Mouse (Mus musculus) neural tube, embryonic 11.5 days (tissue): ENCODE measurements around the gene Mmgt1. TPM values are rescaled to one million over a fixed set of nuclear protein-coding genes. Genes with fewer than 3 reads are reported as not detected.

Source experiments
- ATAC-seq: fragments of 200-750 bp; cut with Nextera tagmentation; 2 replicates; pipeline ENCODE4 v1.8.0; 2017; ENCODE audit warnings: moderate number of reproducible peaks, mild to moderate bottlenecking, moderate TSS enrichment, moderate library complexity; ENCODE audit not compliant: insufficient read depth, low FRiP score, low TSS enrichment
- DNase-seq: peaks from one replicate; pipeline ENCODE4 v3.0.0-alpha.2; 2015; ENCODE audit warnings: low spot score
- H3K27ac ChIP-seq: fragments of 300-500 bp; sonication (generic); 2 replicates; pipeline ENCODE4 v1.5.1; 2014; ENCODE audit warnings: low read depth, mild to moderate bottlenecking, low read length
- H3K27me3 ChIP-seq: fragments of 300-500 bp; sonication (generic); 2 replicates; pipeline ENCODE4 v1.6.1; 2014; ENCODE audit warnings: mild to moderate bottlenecking, low read length, mixed read lengths; ENCODE audit not compliant: control insufficient read depth, insufficient read depth
- H3K36me3 ChIP-seq: fragments of 300-500 bp; sonication (generic); 2 replicates; pipeline ENCODE4 v1.6.1; 2014; ENCODE audit warnings: mild to moderate bottlenecking, low read length, moderate library complexity, mixed read lengths; ENCODE audit not compliant: control insufficient read depth, insufficient read depth
- H3K4me1 ChIP-seq: fragments of 300-500 bp; sonication (generic); 2 replicates; pipeline ENCODE4 v1.6.1; 2014; ENCODE audit warnings: low read length, mixed read lengths; ENCODE audit not compliant: control insufficient read depth, insufficient read depth
- H3K4me2 ChIP-seq: fragments of 300-500 bp; sonication (generic); 2 replicates; pipeline ENCODE4 v1.6.1; 2014; ENCODE audit warnings: low read depth, mild to moderate bottlenecking, moderate library complexity
- H3K4me3 ChIP-seq: fragments of 300-500 bp; sonication (generic); 2 replicates; pipeline ENCODE4 v1.5.1; 2014; ENCODE audit warnings: low read depth, low read length
- H3K9ac ChIP-seq: fragments of 300-500 bp; sonication (generic); 2 replicates; pipeline ENCODE4 v1.6.1; 2014; ENCODE audit warnings: mild to moderate bottlenecking, low read length
- H3K9me3 ChIP-seq: fragments of 300-500 bp; sonication (generic); 2 replicates; pipeline ENCODE4 v1.6.1; 2016; ENCODE audit warnings: low read length; ENCODE audit not compliant: control insufficient read depth
- WGBS: fragments of 180-500 bp; shearing (Covaris S2); extraction: QIAGEN DNeasy Blood & Tissue Kit; methylation state at CpG from one replicate; pipeline ENCODE4 v1.1.7; 2014; 5-methylcytosine and 5-hydroxymethylcytosine counted together
- polyA plus RNA-seq: library from polyadenylated mRNA; unstranded; fragments of >200 nt; fragmentation: Nextera tagmentation; extraction: Ambion mirVana; gene quantifications from 2 replicates; pipeline ENCODE4 v1.2.1, GENCODE M21; 2014

The Mmgt1 gene
- polyA plus RNA-seq, result 53.8 and 54.1 TPM in 2 replicates

GRCm38 (mm10) chrX:56597887-56598640, at the start of gene Mmgt1:
Gene Mmgt1 (minus strand): TSS chrX:56598069.
- peak within 1 kb of the TSS; percentile 50 for H3K4me2 ChIP-seq
- DNase-seq (peak; percentile 92), ATAC-seq (peak; percentile 98)
- 17% methylated on average over 41 of the region's 44 CpGs for WGBS
- H3K9me3 ChIP-seq, result no peaks in the 10 kb centered on the region
- H3K27me3 ChIP-seq, result no peaks in the 10 kb centered on the region
- peaks cover 3% of the 10 kb centered on the region; the same call in 1 of the 2 replicates for H3K4me1 ChIP-seq
- H3K9ac ChIP-seq, result peak within 1 kb of the TSS; percentile 76
- H3K27ac ChIP-seq, result peak within 1 kb of the TSS; percentile 72; the same call in 1 of the 2 replicates
- H3K36me3 ChIP-seq, result no peaks in the 10 kb centered on the region
- peak within 1 kb of the TSS; percentile 68 for H3K4me3 ChIP-seq

GRCm38 (mm10) chrX:56640066-56640465, 42.2 kb upstream of the Mmgt1 start:
- H3K4me2 ChIP-seq, result no peak overlapping the region
- WGBS, result 15% methylated on average over 1 of the region's 1 CpGs
- H3K27me3 ChIP-seq, result no peaks in the 10 kb centered on the region
- H3K4me1 ChIP-seq, result no peaks in the 10 kb centered on the region
- H3K4me3 ChIP-seq, result no peak overlapping the region
- DNase-seq (no peak), ATAC-seq (no peak)
- no peaks in the 10 kb centered on the region for H3K36me3 ChIP-seq
- no peak overlapping the region for H3K9ac ChIP-seq
- H3K9me3 ChIP-seq, result no peaks in the 10 kb centered on the region
- no peak overlapping the region for H3K27ac ChIP-seq

DNA sequence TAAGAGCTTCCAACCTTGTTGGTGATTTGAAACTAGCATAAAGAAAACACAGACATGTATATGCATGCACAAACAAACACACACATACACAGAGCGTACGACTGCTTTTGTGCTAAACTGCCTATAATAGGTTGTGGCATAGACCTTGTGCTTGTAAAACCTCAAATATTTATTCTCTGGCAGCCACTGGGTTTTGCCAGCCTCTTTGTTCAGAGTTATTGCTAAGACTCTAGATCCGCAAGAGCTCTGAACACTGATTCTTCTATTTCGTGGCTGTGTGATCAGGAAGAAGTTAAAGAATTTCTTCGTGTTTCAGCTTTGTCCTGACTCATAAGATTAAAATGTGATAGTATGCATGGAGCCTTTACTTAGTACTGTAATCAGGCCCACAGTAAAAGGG, 38.3 kb upstream of the Mmgt1 start:
- Histone ChIP-seq H3K27ac (no peak overlapping the region), H3K9ac (no peak overlapping the region), H3K4me1 (no peaks in the 10 kb centered on the region), H3K4me3 (no peak overlapping the region), H3K27me3 (no peaks in the 10 kb centered on the region), H3K9me3 (no peaks in the 10 kb centered on the region), H3K36me3 (no peaks in the 10 kb centered on the region), H3K4me2 (no peak overlapping the region)
- no peak for DNase-seq
- no peak for ATAC-seq
- WGBS, result 86% methylated on average over 5 of the region's 5 CpGs

DNA sequence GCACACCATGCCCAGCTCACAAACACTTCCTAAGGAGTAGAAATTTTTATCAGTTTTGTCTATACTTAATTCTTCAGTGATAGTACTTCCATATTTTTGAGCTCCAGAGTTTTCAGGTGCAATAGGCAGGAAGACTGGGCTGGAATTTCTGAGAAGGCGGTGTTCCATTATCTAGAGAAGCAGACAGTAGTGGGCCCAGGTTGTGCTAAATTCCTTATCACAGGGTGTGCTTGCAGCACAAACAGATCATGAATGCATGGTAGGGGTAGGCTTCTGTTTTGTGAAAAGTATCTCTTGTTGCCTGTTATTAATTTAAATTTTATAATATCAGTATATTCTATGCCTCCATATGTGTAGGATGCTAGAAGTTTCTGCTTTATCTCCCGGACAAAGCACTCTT, 17.4 kb upstream of the Mmgt1 start:
- Histone ChIP-seq H3K9ac (no peak overlapping the region), H3K27ac (no peak overlapping the region), H3K4me1 (no peaks in the 10 kb centered on the region), H3K9me3 (no peaks in the 10 kb centered on the region), H3K4me3 (no peak overlapping the region), H3K4me2 (no peak overlapping the region), H3K27me3 (no peaks in the 10 kb centered on the region), H3K36me3 (no peaks in the 10 kb centered on the region)
- WGBS, result 90% methylated on average over 2 of the region's 2 CpGs
- DNase-seq (no peak), ATAC-seq (no peak)

DNA sequence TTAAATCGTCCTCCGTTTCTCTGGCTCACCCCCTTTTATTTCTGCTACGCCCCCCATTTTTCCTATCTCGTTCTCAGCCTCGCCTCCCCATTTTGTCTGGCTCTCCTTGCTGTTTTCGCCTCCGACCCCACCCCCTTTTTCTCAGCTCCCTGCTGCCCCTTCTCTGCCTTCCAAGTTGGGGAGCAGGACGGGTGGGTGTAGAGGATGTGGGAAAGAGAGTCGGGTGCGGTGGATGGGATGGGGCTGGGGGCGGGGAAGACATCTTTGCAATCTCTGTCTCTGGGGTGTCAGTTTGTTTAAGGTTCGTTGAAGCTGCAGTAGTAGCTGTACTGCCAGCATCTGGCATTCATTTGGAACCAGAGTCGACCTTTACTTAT, 12.4 kb upstream of the Mmgt1 start:
- Histone ChIP-seq H3K27ac (0 out of 2 replicates have a peak overlapping the region, but pooled peaks have one; percentile 60), H3K27me3 (no peaks in the 10 kb centered on the region), H3K4me3 (peak overlapping the region; percentile 57), H3K36me3 (no peaks in the 10 kb centered on the region), H3K9ac (peak overlapping the region; percentile 66), H3K4me1 (no peaks in the 10 kb centered on the region), H3K9me3 (no peaks in the 10 kb centered on the region), H3K4me2 (peak overlapping the region; percentile 52)
- peak; percentile 36 for DNase-seq
- WGBS, result 18% methylated on average over 13 of the region's 13 CpGs
- ATAC-seq, result peak; percentile 25; the same call in 1 of the 2 replicates

- no peaks in the 10 kb centered on the region for H3K36me3 ChIP-seq
- WGBS, result 19% methylated on average over 24 of the region's 50 CpGs
- H3K27ac ChIP-seq, result 0 out of 2 replicates have a peak within 1 kb of the TSS, but pooled peaks have one; percentile 60
- no peaks in the 10 kb centered on the region for H3K9me3 ChIP-seq
- peak within 1 kb of the TSS; percentile 52 for H3K4me2 ChIP-seq
- H3K4me3 ChIP-seq, result peak within 1 kb of the TSS; percentile 57
- DNase-seq (peak; percentile 86), ATAC-seq (peak; percentile 95)
- H3K4me1 ChIP-seq, result no peaks in the 10 kb centered on the region
- no peaks in the 10 kb centered on the region for H3K27me3 ChIP-seq
- peak within 1 kb of the TSS; percentile 66 for H3K9ac ChIP-seq
These were observed 11.9 kb upstream of the Mmgt1 start, which contains the start of gene Slc9a6 for GRCm38 (mm10) chrX:56609623-56610317. Gene Slc9a6 (plus strand): TSS chrX:56609757.

GRCm38 (mm10) chrX:56609285-56609622, 11.4 kb upstream of the Mmgt1 start:
- Histone ChIP-seq H3K4me3 (peak overlapping the region; percentile 57; the same call in 1 of the 2 replicates), H3K4me1 (no peaks in the 10 kb centered on the region), H3K9ac (no peak overlapping the region), H3K27me3 (no peaks in the 10 kb centered on the region), H3K27ac (no peak overlapping the region), H3K4me2 (peak overlapping the region; percentile 29), H3K9me3 (no peaks in the 10 kb centered on the region), H3K36me3 (no peaks in the 10 kb centered on the region)
- WGBS, result 27% methylated on average over 7 of the region's 7 CpGs
- DNase-seq (no peak), ATAC-seq (no peak; the same call in 1 of the 2 replicates)

- Histone ChIP-seq H3K27ac (no peak overlapping the region), H3K27me3 (no peaks in the 10 kb centered on the region), H3K9ac (no peak overlapping the region), H3K4me3 (no peak overlapping the region), H3K36me3 (no peaks in the 10 kb centered on the region), H3K4me1 (no peaks in the 10 kb centered on the region), H3K9me3 (no peaks in the 10 kb centered on the region), H3K4me2 (no peak overlapping the region)
- WGBS, result 86% methylated on average over 7 of the region's 7 CpGs
- DNase-seq (no peak), ATAC-seq (no peak)
These were observed 9.3 kb upstream of the Mmgt1 start for GRCm38 (mm10) chrX:56607032-56607710.
